Mouse (Mus musculus) bone marrow, adult 2 months (tissue): Measurements from ENCODE around the gene Crlf1.

ENCODE experiments used
- CTCF ChIP-seq: fragments of 200-500 bp; IDR thresholded peaks from 2 replicates; pipeline ENCODE4 v1.5.1; 2011; ENCODE audit warnings: low read length, control low read depth; ENCODE audit not compliant: control insufficient read depth, insufficient read depth
- POLR2A ChIP-seq: fragments of 200-500 bp; IDR thresholded peaks from 2 replicates; pipeline ENCODE4 v1.6.1; 2011; ENCODE audit warnings: low read depth, mild to moderate bottlenecking, control low read depth, low read length, borderline replicate concordance; ENCODE audit not compliant: control insufficient read depth

GRCm38 (mm10) chr8:70458462-70458861, 34.5 kb upstream of the Crlf1 start:
- TF ChIP-seq CTCF, result no peak
- TF ChIP-seq POLR2A, result no peak
